Mouse (Mus musculus) embryonic fibroblast, embryonic 13.5 days (primary cell): Measurements from ENCODE around the gene Bcor.

Experiments
- CTCF ChIP-seq: IDR thresholded peaks from 2 replicates; pipeline ENCODE4 v1.5.1; 2011; ENCODE audit warnings: mild to moderate bottlenecking, control low read depth, low read length, moderate library complexity, borderline replicate concordance; ENCODE audit not compliant: insufficient read depth
- POLR2A ChIP-seq: IDR thresholded peaks from 2 replicates; pipeline ENCODE4 v1.6.1; 2011; ENCODE audit warnings: low read depth, mild to moderate bottlenecking, control low read depth, low read length, moderate library complexity

- no peak for TF ChIP-seq CTCF
- no peak for TF ChIP-seq POLR2A
These were observed 30.0 kb downstream of the Bcor start for GRCm38 (mm10) chrX:12129828-12130809.
